In the genomic region with DNA sequence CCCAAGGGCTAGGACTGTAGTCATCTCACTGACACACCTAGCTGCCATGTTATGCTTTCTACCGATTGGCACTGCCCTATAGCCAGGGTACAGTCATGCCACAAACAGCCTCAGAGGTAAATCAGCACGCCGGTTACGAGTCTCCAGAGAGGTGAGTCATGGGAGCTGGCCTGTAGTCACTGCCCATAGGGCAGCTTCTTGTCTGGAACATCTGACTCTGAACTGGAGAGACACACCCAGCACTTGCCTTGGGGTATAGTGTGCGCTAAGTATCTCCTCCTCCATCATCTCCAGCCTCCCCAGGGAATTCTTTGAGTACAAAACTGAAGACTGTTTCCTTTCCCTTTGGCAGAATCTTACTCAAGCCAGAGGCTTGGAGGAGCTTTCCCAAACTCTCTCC, we compare ENCODE assay signal across 16 mouse cellular contexts. TPM values are rescaled to one million over a fixed set of nuclear protein-coding genes. Genes with fewer than 3 reads are reported as not detected.
DNase-seq lines count a peak whose midpoint lies in the region; TF ChIP-seq lines count a peak whose summit lies in the region.
"Had no signal": no experiment of that assay in that cellular context is flagged by ENCODE, and none has a peak within 500 bp of the region (broad histone marks: within the 10 kb centered on the region; RNA-seq: fewer than 3 reads in every experiment).

No protein-coding gene starts in this region.

- DNase-seq in gastrocnemius, adult 2 months, result peak; percentile 50
- no peak for DNase-seq in gastrocnemius, postnatal 10 days
- peak; percentile 27 for DNase-seq in 416B (ENCODE audit: low read depth)
- peak; percentile 48 for DNase-seq in adrenal gland, adult 8-10 months
- DNase-seq in frontal cortex, postnatal 10 days (ENCODE audit: low spot score in 2 of 2), result no peak
- DNase-seq in left cerebral cortex, postnatal 10 days (ENCODE audit: extremely low spot score in 1 of 2, low spot score in 2 of 2), result no peak
- DNase-seq in frontal cortex, postnatal 36 days (ENCODE audit: low spot score in 2 of 2), result no peak
- DNase-seq: cerebellum, postnatal 25 days; forebrain, postnatal 0 days; kidney, postnatal 36 days had no signal

- TF ChIP-seq CTCF in gastrocnemius, adult 2 months (IDR thresholded peaks at IDR 0.05), result no peak

- H3K27me3 ChIP-seq in myocyte (ENCODE audit: control insufficient read depth, insufficient read depth, insufficient read length), result no peaks in the 10 kb centered on the region
- H3K27me3 ChIP-seq: embryonic facial prominence, embryonic 13.5 days; intestine, embryonic 15.5 days; limb, embryonic 15.5 days; lung, embryonic 15.5 days had no signal

- H3K79me2 ChIP-seq in myocyte (ENCODE audit: control insufficient read depth, insufficient read depth), result peaks cover 22% of the 10 kb centered on the region

- peak overlapping the region; percentile 98 for H3K27ac ChIP-seq in gastrocnemius, adult 2 months
- H3K27ac ChIP-seq: embryonic facial prominence, embryonic 13.5 days; intestine, embryonic 15.5 days; left cerebral cortex, adult 2 months; limb, embryonic 15.5 days; lung, embryonic 15.5 days had no signal

- H3K4me2 ChIP-seq in myocyte (ENCODE audit: low read depth), result peak overlapping the region; percentile 84
- H3K4me2 ChIP-seq: embryonic facial prominence, embryonic 13.5 days; intestine, embryonic 15.5 days; limb, embryonic 15.5 days; lung, embryonic 15.5 days had no signal

- peaks cover 7% of the 10 kb centered on the region for H3K36me3 ChIP-seq in myocyte (ENCODE audit: control insufficient read depth, insufficient read depth)
- H3K36me3 ChIP-seq: intestine, embryonic 15.5 days; lung, embryonic 15.5 days had no signal

- TF ChIP-seq POLR2A in myocyte (IDR thresholded peaks at IDR 0.05; ENCODE audit: insufficient read length, low read depth), result no peak

- H3ac ChIP-seq in myocyte (ENCODE audit: control insufficient read depth, insufficient read length), result no peak overlapping the region

- H3K4me3 ChIP-seq in gastrocnemius, adult 2 months, result no peak overlapping the region
- H3K4me3 ChIP-seq in myocyte, result no peak overlapping the region
- H3K4me3 ChIP-seq: embryonic facial prominence, embryonic 13.5 days; intestine, embryonic 15.5 days; left cerebral cortex, adult 2 months; limb, embryonic 15.5 days; lung, embryonic 15.5 days had no signal

- intact Hi-C loops in gastrocnemius, adult 2 months (cut with DNase I), result no loop called here
- intact Hi-C loops in left cerebral cortex, postnatal 10 days (cut with DNase I), result loop anchor here (5.0 kb wide), 1 partner anchor 36 kb away; the partner anchor contains the start of gene 2510039O18Rik

TF ChIP-seq in myocyte, 11 proteins besides CTCF, POLR2A, EP300 and RAD21:
- no peak for TF ChIP-seq SRF (IDR thresholded peaks at IDR 0.05; ENCODE audit: control insufficient read depth, insufficient read length, low read depth)
- no peak for TF ChIP-seq CEBPB (IDR thresholded peaks at IDR 0.05; ENCODE audit: insufficient read depth, poor library complexity, severe bottlenecking)
- peak; percentile 17 for TF ChIP-seq POLR2AphosphoS2 (IDR thresholded peaks at IDR 0.05; ENCODE audit: insufficient read length, low read depth)
- no peak for TF ChIP-seq REST (IDR thresholded peaks at IDR 0.05; ENCODE audit: insufficient read depth, insufficient read length)
- no peak for TF ChIP-seq TCF3 (IDR thresholded peaks at IDR 0.05; ENCODE audit: insufficient read length, low read depth)
- TF ChIP-seq MYOG (IDR thresholded peaks at IDR 0.05; ENCODE audit: control insufficient read depth in 1 of 3, insufficient read depth in 1 of 3, insufficient read length in 2 of 3, low read depth in 2 of 3), result no peak
- no peak for TF ChIP-seq E2F4 (IDR thresholded peaks at IDR 0.05; ENCODE audit: insufficient read depth)
- no peak for TF ChIP-seq USF1 (IDR thresholded peaks at IDR 0.05; ENCODE audit: low read depth)
- no peak for TF ChIP-seq MAX (IDR thresholded peaks at IDR 0.05; ENCODE audit: low read depth)

RNA-seq across cellular contexts. Expression of gene Mfn2, which starts 1.7 kb away (rescaled TPM):
- total RNA-seq in gastrocnemius, adult 2 months (2021), result 100 to 1,000 TPM; 416 to 452 TPM
- 100 to 1,000 TPM; 254 to 282 TPM for total RNA-seq in gastrocnemius, postnatal 10 days (2021)
- total RNA-seq in adrenal gland, adult 8-10 months (2022), result 100 to 1,000 TPM; 119 to 236 (median 168) TPM
- 75.8 TPM for polyA plus RNA-seq in myocyte (2012; fragmentation: generic; extraction: Trizol)
- total RNA-seq in left cerebral cortex, postnatal 10 days (2021), result 100 to 1,000 TPM; 173 to 182 TPM

RNA-seq across cellular contexts. Expression of gene Plod1, which starts 30.3 kb away (rescaled TPM):
- total RNA-seq in gastrocnemius, adult 2 months (2021), result 10 to 100 TPM; 17.1 to 25.9 TPM
- 10 to 100 TPM; 50.6 to 55.3 TPM for total RNA-seq in gastrocnemius, postnatal 10 days (2021)
- 10 to 100 TPM; 31.2 to 44.5 (median 39.4) TPM for total RNA-seq in adrenal gland, adult 8-10 months (2022)
- 77.2 TPM for polyA plus RNA-seq in myocyte (2012; fragmentation: generic; extraction: Trizol)
- 10 to 100 TPM; 17.2 to 17.7 TPM for total RNA-seq in left cerebral cortex, postnatal 10 days (2021)

RNA-seq across cellular contexts. Expression of gene 2510039O18Rik, which starts 34.5 kb away (rescaled TPM):
- 10 to 100 TPM; 17.0 to 21.5 TPM for total RNA-seq in gastrocnemius, adult 2 months (2021)
- 10 to 100 TPM; 25.7 to 28.2 TPM for total RNA-seq in gastrocnemius, postnatal 10 days (2021)
- total RNA-seq in adrenal gland, adult 8-10 months (2022), result 10 to 100 TPM; 45.5 to 52.4 (median 47.4) TPM
- polyA plus RNA-seq in myocyte (2012; fragmentation: generic; extraction: Trizol), result 49.9 TPM
- total RNA-seq in left cerebral cortex, postnatal 10 days (2021), result 10 to 100 TPM; 26.8 to 28.4 TPM

RNA-seq across cellular contexts. Expression of gene Fv1, which starts 37.5 kb away (rescaled TPM):
- 1 to 10 TPM; 7.3 to 7.7 TPM for total RNA-seq in gastrocnemius, adult 2 months (2021)
- 1 to 10 TPM; 3.2 to 4.6 TPM for total RNA-seq in gastrocnemius, postnatal 10 days (2021)
- total RNA-seq in adrenal gland, adult 8-10 months (2022), result 10 to 100 TPM; 10.8 to 16.2 (median 13.3) TPM
- polyA plus RNA-seq in myocyte (2012; fragmentation: generic; extraction: Trizol), result 3.7 TPM
- 1 to 10 TPM; 6.5 to 7.2 TPM for total RNA-seq in left cerebral cortex, postnatal 10 days (2021)

RNA-seq across cellular contexts. Expression of gene Miip, which starts 37.6 kb away (rescaled TPM):
- total RNA-seq in gastrocnemius, adult 2 months (2021), result 1 to 10 TPM; 5.1 to 5.5 TPM
- 1 to 10 TPM; 6.2 to 9.2 TPM for total RNA-seq in gastrocnemius, postnatal 10 days (2021)
- total RNA-seq in adrenal gland, adult 8-10 months (2022), result 10 to 100 TPM; 18.4 to 33.8 (median 29.1) TPM
- 11.0 TPM for polyA plus RNA-seq in myocyte (2012; fragmentation: generic; extraction: Trizol)
- 10 to 100 TPM; 17.9 to 22.3 TPM for total RNA-seq in left cerebral cortex, postnatal 10 days (2021)

Comparison
In these comparisons a context has a peak if more than half of its experiments do, and no peak if none do; other contexts are left out.
1. DNase-seq: peak in gastrocnemius, adult 2 months (single experiment), 416B (single experiment) and adrenal gland, adult 8-10 months (single experiment); none in gastrocnemius, postnatal 10 days (single experiment), frontal cortex, postnatal 10 days (0 of 2), left cerebral cortex, postnatal 10 days (0 of 2) and frontal cortex, postnatal 36 days (0 of 2).